Mouse (Mus musculus): Measurements from ENCODE around the gene Klc1.
"Not testable (repeated sequence)": the region's sequence is repeated elsewhere in the genome, so short reads cannot be mapped to it uniquely, and the experiment has no call there.

Klc1 gene

DNA sequence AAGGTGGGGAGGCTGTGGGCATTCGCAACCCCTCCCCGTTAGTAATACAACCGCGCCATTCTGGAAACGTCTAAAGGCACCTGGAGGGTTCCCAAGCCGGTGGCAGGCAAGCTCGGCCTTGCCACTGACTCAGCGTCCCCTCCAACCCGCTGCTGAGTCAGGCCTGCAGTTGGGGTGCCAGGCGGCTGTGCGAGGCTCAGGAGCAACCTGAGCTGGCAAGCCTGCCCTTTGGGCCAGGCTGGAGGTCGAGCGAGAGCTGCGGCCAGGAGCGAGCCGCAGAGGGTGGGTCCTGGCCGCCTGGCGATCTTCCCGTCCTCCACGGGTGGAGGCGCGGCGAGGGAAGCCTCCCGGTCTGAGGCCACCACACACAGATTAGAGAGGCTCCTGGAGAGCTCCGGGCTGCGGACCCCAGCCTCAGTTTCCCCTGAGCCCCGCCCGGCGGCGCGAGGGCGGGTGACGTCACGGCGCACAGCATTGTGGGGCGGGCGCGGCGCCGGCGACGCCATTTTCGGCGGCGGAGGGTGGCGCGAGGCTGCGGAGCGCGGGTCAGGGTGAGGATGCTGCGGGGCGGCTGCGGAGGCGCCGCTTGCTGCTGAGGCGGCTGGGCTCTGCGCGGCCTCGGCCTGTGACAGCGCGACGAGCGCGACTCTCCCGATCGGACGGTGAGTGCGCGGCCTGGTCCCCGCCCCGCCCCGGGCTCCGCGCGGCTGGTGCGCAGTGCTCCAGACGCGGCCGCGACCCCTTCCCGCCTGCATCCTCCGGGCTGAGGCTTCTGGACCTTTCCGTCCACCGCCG, at the start of gene Klc1:
TSS of gene Klc1 (plus strand) at position 469 of the 795 bp plus-strand sequence.
- no peak for DNase-seq (ENCODE audit: low read depth, low spot score)

DNA sequence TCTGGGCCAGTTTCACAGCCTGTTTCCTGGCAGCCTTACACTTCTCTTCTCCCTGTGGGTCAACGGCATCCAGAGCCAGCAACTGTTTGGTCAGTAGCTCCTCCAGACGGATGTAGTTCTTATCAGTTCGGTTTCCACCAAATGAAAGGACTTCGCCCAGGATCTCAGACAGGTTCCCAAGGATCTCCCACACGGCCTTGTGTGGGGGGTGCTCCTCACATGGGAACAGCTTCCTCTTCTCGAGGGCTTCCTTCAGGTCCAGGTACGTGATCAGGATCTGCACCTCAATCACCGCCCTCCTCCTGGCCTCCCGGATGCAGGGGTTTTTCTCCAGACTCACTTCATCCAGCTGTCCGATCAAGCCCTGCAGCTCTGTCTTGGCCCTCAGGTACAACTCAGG, 48.6 kb upstream of the Klc1 start:
- DNase-seq (ENCODE audit: low read depth, low spot score), result no peak

DNA sequence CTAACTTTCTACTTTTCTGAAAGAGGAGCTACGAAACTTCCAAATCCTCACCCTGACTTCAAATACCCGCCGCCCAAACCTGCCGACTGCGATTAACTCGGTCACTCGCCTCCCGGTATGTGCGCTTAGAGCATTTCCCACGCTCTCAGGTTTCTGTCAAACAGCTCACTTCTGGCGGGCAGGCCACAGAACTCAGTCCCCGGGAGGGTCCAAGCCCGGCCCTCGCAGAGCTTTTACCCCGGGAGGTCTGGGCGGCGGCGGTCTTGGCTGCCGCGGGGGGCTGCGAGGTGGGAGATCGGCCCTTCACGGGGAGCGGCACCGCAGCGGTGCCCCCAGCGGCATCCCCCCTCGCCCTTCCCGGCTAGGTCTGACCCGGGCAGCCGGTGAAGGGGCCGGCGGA, 46.2 kb upstream of the Klc1 start:
- no peak for DNase-seq (ENCODE audit: low read depth, low spot score)

DNA sequence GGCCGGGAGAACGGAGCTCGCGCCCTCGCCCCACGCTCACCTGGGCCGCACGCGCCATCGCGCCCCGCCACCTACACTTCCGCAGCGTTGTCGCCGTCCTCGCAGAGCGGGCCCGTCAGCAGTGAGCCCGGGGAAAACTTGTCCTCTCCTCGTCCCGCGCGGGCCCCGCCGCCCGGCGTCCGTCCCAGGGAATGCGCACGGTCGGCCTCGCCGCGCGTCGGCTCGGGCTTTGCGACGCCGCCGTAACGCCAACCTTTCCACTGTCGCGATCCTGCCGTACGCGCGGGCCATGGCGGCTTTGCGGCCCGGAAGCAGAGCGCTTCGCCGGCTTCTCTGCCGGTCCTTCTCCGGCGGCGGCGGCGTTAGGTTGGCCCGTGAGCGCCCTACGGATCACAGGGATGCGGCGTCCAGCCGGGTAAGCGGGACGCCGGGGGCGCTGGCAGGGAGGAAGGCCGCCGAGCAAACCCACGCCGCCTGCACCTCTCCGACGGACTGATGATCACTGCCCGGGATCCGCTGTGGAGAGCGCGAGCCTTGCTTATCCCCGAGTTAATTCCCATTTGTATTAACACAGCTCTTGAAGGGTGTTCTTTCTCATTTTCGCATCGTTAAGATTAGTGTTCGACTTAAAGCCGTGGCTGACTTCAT, 45.5 kb upstream of the Klc1 start, which contains the start of the genes Bag5 and Apopt1:
TSS of gene Bag5 (minus strand) at position 254 of the 648 bp plus-strand sequence.
TSS of gene Apopt1 (plus strand) at position 258 of the 648 bp plus-strand sequence.
- peak; percentile 72 for DNase-seq (ENCODE audit: low read depth, low spot score)

- DNase-seq (ENCODE audit: low read depth, low spot score), result not testable (repeated sequence)
These were observed 44.8 kb upstream of the Klc1 start for GRCm38 (mm10) chr12:111713880-111714279.

GRCm38 (mm10) chr12:111716505-111716904, 42.1 kb upstream of the Klc1 start:
- no peak for DNase-seq (ENCODE audit: low read depth, low spot score)

DNA sequence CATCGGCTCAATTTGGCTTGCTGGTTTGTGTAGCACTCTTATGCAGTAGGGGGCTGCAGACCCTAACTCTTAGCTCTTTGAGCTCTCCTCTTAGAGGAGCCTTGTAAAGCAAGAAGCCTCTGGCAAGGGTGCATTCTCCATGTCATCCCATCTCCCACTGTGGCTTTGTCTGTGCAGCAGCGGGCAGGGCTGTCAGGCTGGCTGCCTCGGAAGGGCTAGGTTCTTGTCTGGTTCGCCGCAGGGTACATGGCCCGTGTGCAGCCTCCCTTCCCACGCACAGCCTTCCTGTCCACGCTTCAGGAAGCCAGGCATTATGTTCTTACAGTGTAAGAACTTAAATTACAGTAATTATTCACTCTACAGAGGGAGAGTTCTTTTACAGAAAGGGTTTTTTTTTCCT, 40.0 kb upstream of the Klc1 start:
- DNase-seq (ENCODE audit: low read depth, low spot score), result no peak

DNA sequence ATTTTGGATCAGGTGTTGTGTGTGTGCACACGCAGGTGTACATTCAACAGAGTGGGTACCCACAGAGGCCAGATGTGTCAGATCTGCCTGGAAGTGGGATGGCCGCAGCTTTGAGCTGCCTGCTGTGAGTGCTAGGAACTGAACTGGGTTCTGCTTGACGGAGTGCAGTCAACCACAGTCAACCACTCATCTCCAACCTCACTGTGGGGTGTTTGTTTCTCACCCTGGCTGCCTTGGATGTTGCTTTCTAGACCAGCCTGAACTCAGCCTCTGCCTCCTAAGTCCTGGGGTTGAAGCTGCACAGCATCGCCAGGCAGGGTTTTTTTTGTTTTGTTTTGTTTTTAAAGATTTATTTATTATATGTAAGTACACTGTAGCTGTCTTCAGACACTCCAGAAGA, 38.4 kb upstream of the Klc1 start:
- DNase-seq (ENCODE audit: low read depth, low spot score), result no peak

DNA sequence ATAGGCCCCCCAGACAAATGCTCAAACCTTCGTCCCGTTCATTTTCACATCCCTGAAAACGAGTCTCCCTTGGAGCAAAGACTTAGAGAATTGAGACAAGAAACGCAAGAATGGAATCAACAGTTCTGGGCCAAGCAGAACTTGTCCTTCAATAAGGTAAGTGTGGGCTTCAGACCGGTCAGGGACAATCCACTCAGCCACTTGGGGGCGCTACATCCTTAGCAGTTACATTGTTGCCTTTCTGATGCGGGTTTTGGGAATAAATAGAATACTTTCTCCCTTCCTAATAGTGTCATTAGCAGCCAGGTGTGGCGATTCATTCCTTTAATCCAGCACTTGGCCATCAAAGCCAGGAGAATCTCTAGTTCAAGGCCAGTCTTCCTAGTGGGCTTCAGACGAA, 36.0 kb upstream of the Klc1 start:
- no peak for DNase-seq (ENCODE audit: low read depth, low spot score)

GRCm38 (mm10) chr12:111724638-111725337, 33.9 kb upstream of the Klc1 start:
- no peak for DNase-seq (ENCODE audit: low read depth, low spot score)

GRCm38 (mm10) chr12:111725338-111726121, 33.1 kb upstream of the Klc1 start:
- DNase-seq (ENCODE audit: low read depth, low spot score), result no peak

GRCm38 (mm10) chr12:111726122-111726463, 32.6 kb upstream of the Klc1 start:
- no peak for DNase-seq (ENCODE audit: low read depth, low spot score)

DNA sequence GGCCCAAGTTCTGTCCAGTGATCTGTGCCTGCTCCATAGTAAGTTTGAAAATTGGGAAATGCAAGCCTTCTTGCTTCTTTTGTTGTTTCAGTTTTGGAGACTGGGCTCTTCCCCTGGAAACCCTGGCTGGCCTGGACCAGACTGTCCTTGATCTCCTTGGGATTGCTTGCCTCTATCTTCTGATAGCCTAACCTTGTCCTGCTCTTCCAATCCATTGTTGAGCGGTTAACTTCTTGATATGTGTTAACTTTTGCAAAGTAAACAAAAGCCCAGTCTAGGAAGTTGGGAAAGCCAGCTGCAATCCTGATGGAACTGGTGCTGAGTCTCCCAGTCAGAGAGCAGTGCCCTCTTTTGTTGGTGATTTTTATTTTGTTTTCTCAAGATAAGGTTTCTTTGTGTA, 30.7 kb upstream of the Klc1 start:
- no peak for DNase-seq (ENCODE audit: low read depth, low spot score)

DNA sequence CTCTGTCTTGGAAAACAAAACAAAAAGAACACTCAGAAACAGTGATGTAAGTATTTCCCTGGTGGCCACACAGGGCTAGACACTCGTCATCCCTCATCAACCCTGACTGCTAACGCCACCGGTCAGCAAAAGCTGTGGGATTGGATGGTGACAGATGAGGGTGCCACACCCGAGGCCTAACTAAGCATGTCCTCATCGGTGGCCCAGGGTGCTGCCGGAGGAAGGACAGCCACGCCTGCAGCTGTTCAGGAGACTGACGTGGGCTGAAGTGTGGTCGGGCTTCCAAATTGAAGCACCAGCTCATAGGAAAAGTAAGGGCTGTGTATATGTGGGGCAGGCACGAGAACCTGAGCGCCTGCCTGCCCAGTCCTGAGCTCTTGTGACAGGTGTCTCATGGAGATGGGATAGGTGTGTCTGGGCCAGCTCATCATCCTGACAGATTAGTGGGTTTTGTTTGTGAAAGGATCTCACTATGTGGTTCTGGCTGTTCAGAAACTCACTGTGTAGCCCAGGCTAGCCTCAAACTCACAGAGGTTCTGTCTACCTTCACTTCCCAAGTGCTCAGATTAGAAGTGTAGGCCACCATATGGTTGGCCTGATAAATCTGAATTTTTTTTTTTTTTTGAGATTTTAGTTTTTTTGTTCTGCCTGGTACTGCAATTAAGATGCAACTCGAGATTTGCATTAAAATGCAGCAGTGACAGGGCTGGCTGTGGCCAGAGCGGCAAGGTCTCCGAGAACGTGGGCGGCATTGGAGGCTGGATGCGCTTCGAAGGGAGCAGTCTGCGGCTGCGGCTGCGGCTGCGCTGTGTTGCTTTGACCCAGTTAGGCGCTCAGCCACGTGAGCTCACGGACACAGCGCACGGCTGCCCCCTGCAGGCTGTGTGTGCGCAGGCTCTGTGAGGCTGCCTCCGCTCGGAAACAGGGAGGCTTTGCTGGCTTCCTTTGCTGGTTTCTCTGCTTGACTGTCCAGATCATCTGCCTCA, 26.5 kb upstream of the Klc1 start:
- peak; percentile 60 for DNase-seq (ENCODE audit: low read depth, low spot score)

GRCm38 (mm10) chr12:111732921-111733320, 25.7 kb upstream of the Klc1 start:
- no peak for DNase-seq (ENCODE audit: low read depth, low spot score)

- no peak for DNase-seq (ENCODE audit: low read depth, low spot score)
These were observed 23.7 kb upstream of the Klc1 start for GRCm38 (mm10) chr12:111734912-111735311.

DNA sequence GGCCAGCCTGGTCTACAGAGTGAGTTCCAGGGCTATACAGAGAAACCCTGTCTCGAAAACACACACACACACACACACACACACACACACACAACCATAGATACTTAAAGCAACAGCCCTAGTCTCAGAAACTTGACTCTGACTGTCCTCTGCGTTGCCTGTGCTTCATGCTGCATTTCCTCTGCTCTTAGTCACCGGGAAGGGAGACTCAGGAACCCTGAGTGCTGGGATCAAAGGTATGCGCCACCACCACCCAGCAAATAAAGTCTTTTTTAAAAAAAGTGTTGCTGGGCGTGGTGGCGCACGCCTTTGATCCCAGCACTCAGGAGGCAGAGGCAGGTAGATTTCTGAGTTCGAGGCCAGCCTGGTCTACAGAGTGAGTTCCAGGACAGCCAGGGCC, 22.0 kb upstream of the Klc1 start:
- DNase-seq (ENCODE audit: low read depth, low spot score), result not testable (repeated sequence)

- no peak for DNase-seq (ENCODE audit: low read depth, low spot score)
These were observed 21.3 kb upstream of the Klc1 start for GRCm38 (mm10) chr12:111737370-111737769.

- DNase-seq (ENCODE audit: low read depth, low spot score), result peak; percentile 54
These were observed 19.9 kb upstream of the Klc1 start for GRCm38 (mm10) chr12:111738754-111739153.

DNA sequence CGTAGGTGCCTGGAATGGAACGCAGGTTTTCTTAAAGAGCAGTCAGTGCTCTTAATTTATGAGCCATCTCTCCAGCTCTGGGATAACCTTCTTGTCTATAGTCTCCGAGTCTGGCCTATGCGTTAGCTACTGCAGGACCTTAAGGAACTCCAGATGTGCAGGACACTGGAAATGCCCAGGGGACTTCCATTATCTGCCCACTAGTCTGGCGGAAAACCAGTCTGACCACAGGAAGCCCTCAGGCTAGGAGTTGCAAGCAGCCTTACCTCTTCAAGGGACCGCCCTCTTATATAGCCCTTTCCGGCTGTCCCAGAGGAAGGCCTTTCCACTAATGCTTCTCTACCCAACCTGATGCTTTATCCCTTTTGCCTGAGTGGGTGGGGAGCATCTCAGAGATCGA, 17.3 kb upstream of the Klc1 start:
- no peak for DNase-seq (ENCODE audit: low read depth, low spot score)

DNA sequence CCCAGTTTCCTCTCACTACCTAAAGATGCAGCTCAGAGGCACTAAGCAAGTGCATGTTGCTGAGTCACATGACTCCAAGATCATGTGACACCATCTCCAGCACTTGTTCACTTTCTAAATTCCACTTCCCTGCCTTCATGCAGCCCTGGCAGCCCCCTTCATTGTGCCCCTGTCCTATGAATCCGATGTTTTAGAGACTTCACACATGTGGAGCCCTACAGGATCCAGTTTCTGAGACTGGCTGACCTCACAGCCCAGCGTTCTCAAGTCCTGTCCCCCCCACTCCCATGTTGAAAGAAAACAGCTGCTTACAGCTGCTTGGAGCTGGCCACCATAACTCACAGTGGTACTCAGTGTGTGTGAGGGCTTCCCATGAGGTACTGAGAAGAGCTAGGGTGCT, 15.2 kb upstream of the Klc1 start:
- no peak for DNase-seq (ENCODE audit: low read depth, low spot score)
